Mouse (Mus musculus): ENCODE data around the gene Efna5. TPM values are rescaled to one million over a fixed set of nuclear protein-coding genes. Genes with fewer than 3 reads are reported as not detected.

The Efna5 gene
- polyA plus RNA-seq, 1 experiment, result 32.7 TPM

DNA sequence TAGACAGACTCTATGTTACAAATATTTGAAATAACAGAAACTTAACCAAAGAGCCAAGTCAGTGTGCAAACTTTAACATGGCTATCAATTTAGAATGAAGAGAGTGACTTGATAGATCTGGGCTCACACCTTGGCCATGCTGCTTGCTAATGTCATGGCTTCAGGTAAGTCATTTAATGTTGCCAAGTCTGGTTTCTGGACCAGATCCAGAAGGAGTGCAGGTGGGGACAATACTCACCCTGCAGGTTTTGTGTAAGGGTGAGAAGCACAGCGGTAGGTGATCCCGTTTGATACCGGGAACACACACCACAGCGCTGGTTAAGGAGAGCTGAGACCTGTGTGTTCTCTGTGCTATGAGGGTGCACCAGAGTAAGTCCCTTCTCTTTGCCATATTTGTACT, 135.8 kb downstream of the Efna5 start:
- Histone ChIP-seq H3K4me3 (ENCODE audit: low read depth, low read length) (no peak overlapping the region), H3K36me3 (ENCODE audit: control insufficient read depth, insufficient read depth, low read length, poor library complexity, severe bottlenecking) (no peaks in the 10 kb centered on the region), H3K9me3 (replicated peaks; ENCODE audit: control insufficient read depth, insufficient read depth, low read length, poor library complexity, severe bottlenecking) (no peaks in the 10 kb centered on the region), H3K9ac (ENCODE audit: low read depth, poor library complexity, severe bottlenecking) (no peak overlapping the region), H3K4me1 (ENCODE audit: control insufficient read depth, insufficient read depth, low read length) (no peaks in the 10 kb centered on the region), H3K27me3 (ENCODE audit: control insufficient read depth, insufficient read depth, low read length, poor library complexity, severe bottlenecking) (no peaks in the 10 kb centered on the region), H3K27ac (ENCODE audit: insufficient read depth, low read length) (no peak overlapping the region)
- TF ChIP-seq CTCF (IDR thresholded peaks at IDR 0.05; ENCODE audit: low read depth, low read length) (no peak), POLR2A (IDR thresholded peaks at IDR 0.05; ENCODE audit: insufficient read depth, low read length) (no peak), EP300 (IDR thresholded peaks at IDR 0.05; ENCODE audit: insufficient read depth, low read depth, low read length) (no peak)

DNA sequence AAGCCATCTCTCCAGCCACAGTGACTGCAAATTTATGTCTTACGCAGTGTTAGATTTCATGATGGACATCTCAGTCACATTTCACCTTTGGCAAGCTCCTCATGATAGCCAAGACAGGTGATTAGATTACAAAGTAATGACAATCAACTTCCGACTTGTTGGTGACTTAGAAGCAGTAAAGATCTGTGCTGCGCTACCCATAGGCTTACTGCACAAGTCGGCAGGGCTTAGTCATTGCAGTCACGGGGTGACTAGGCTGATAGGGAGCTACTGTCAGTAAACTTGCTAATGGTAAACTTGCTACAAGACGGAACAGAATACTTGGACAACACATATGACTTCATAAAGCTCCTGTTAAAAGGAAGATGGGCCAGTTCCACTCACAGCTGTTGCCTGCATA, 136.9 kb downstream of the Efna5 start:
- no peak overlapping the region for H3K9ac ChIP-seq (ENCODE audit: low read depth, poor library complexity, severe bottlenecking)
- no peak overlapping the region for H3K27ac ChIP-seq (ENCODE audit: insufficient read depth, low read length)
- no peak overlapping the region for H3K4me3 ChIP-seq (ENCODE audit: low read depth, low read length)
- TF ChIP-seq POLR2A (IDR thresholded peaks at IDR 0.05; ENCODE audit: insufficient read depth, low read length), result no peak
- no peak for TF ChIP-seq CTCF (IDR thresholded peaks at IDR 0.05; ENCODE audit: low read depth, low read length)
- TF ChIP-seq EP300 (IDR thresholded peaks at IDR 0.05; ENCODE audit: insufficient read depth, low read depth, low read length), result no peak
- H3K27me3 ChIP-seq (ENCODE audit: control insufficient read depth, insufficient read depth, low read length, poor library complexity, severe bottlenecking), result no peaks in the 10 kb centered on the region
- H3K36me3 ChIP-seq (ENCODE audit: control insufficient read depth, insufficient read depth, low read length, poor library complexity, severe bottlenecking), result no peaks in the 10 kb centered on the region
- H3K9me3 ChIP-seq (replicated peaks; ENCODE audit: control insufficient read depth, insufficient read depth, low read length, poor library complexity, severe bottlenecking), result no peaks in the 10 kb centered on the region
- no peaks in the 10 kb centered on the region for H3K4me1 ChIP-seq (ENCODE audit: control insufficient read depth, insufficient read depth, low read length)

DNA sequence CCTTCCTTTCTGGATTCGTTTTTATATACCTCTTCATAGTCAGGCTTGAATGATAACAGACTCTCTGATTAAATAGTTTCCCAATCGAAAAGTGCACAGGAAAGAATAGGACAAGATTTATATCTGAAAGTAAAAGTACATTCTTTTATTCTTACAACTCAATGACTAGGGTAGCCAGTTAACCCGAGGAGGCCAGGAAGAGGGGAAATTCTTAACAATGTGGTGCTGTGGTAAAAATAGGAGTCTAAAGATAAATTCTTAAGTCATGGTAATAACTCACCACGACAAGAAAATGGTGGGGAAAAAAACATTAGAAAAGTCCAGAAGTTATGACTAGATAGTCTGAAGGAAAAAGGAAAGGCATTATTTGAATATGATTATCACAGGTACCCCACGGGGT, 139.4 kb downstream of the Efna5 start:
- Histone ChIP-seq H3K27ac (ENCODE audit: insufficient read depth, low read length) (no peak overlapping the region), H3K36me3 (ENCODE audit: control insufficient read depth, insufficient read depth, low read length, poor library complexity, severe bottlenecking) (no peaks in the 10 kb centered on the region), H3K27me3 (ENCODE audit: control insufficient read depth, insufficient read depth, low read length, poor library complexity, severe bottlenecking) (no peaks in the 10 kb centered on the region), H3K4me3 (ENCODE audit: low read depth, low read length) (no peak overlapping the region), H3K9ac (ENCODE audit: low read depth, poor library complexity, severe bottlenecking) (no peak overlapping the region), H3K9me3 (replicated peaks; ENCODE audit: control insufficient read depth, insufficient read depth, low read length, poor library complexity, severe bottlenecking) (no peaks in the 10 kb centered on the region), H3K4me1 (ENCODE audit: control insufficient read depth, insufficient read depth, low read length) (no peaks in the 10 kb centered on the region)
- TF ChIP-seq EP300 (IDR thresholded peaks at IDR 0.05; ENCODE audit: insufficient read depth, low read depth, low read length), result no peak
- TF ChIP-seq CTCF (IDR thresholded peaks at IDR 0.05; ENCODE audit: low read depth, low read length), result no peak
- no peak for TF ChIP-seq POLR2A (IDR thresholded peaks at IDR 0.05; ENCODE audit: insufficient read depth, low read length)

DNA sequence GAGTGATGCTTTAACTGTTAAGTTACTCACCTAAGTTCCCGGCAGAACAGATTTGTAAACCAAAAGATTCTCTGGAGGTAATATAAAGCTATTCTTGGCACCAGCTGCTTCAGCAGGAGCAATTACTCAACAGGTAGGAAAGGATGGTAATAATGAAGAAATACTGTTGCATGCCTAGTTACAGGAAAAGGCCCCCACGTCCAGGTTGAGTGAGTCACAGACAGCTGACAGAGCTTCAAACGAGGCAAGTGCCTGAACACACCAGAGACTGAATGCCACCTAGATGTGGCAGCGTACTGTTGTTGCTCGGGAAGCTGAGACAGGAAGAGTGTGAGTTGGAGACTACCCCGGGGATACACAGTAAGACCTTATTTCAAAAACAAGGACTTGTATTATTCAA, 140.1 kb downstream of the Efna5 start:
- Histone ChIP-seq H3K27ac (ENCODE audit: insufficient read depth, low read length) (no peak overlapping the region), H3K36me3 (ENCODE audit: control insufficient read depth, insufficient read depth, low read length, poor library complexity, severe bottlenecking) (no peaks in the 10 kb centered on the region), H3K9ac (ENCODE audit: low read depth, poor library complexity, severe bottlenecking) (no peak overlapping the region), H3K27me3 (ENCODE audit: control insufficient read depth, insufficient read depth, low read length, poor library complexity, severe bottlenecking) (no peaks in the 10 kb centered on the region), H3K4me3 (ENCODE audit: low read depth, low read length) (no peak overlapping the region), H3K9me3 (replicated peaks; ENCODE audit: control insufficient read depth, insufficient read depth, low read length, poor library complexity, severe bottlenecking) (no peaks in the 10 kb centered on the region), H3K4me1 (ENCODE audit: control insufficient read depth, insufficient read depth, low read length) (no peaks in the 10 kb centered on the region)
- TF ChIP-seq CTCF (IDR thresholded peaks at IDR 0.05; ENCODE audit: low read depth, low read length) (no peak), POLR2A (IDR thresholded peaks at IDR 0.05; ENCODE audit: insufficient read depth, low read length) (no peak), EP300 (IDR thresholded peaks at IDR 0.05; ENCODE audit: insufficient read depth, low read depth, low read length) (no peak)

GRCm38 (mm10) chr17:62739993-62740392, 141.1 kb downstream of the Efna5 start:
- H3K9ac ChIP-seq (ENCODE audit: low read depth, poor library complexity, severe bottlenecking), result no peak overlapping the region
- no peaks in the 10 kb centered on the region for H3K4me1 ChIP-seq (ENCODE audit: control insufficient read depth, insufficient read depth, low read length)
- TF ChIP-seq CTCF (IDR thresholded peaks at IDR 0.05; ENCODE audit: low read depth, low read length), result no peak
- TF ChIP-seq EP300 (IDR thresholded peaks at IDR 0.05; ENCODE audit: insufficient read depth, low read depth, low read length), result no peak
- no peak for TF ChIP-seq POLR2A (IDR thresholded peaks at IDR 0.05; ENCODE audit: insufficient read depth, low read length)
- no peak overlapping the region for H3K4me3 ChIP-seq (ENCODE audit: low read depth, low read length)
- no peaks in the 10 kb centered on the region for H3K9me3 ChIP-seq (replicated peaks; ENCODE audit: control insufficient read depth, insufficient read depth, low read length, poor library complexity, severe bottlenecking)
- H3K27me3 ChIP-seq (ENCODE audit: control insufficient read depth, insufficient read depth, low read length, poor library complexity, severe bottlenecking), result no peaks in the 10 kb centered on the region
- no peaks in the 10 kb centered on the region for H3K36me3 ChIP-seq (ENCODE audit: control insufficient read depth, insufficient read depth, low read length, poor library complexity, severe bottlenecking)
- no peak overlapping the region for H3K27ac ChIP-seq (ENCODE audit: insufficient read depth, low read length)

GRCm38 (mm10) chr17:62737404-62737803, 143.7 kb downstream of the Efna5 start:
- TF ChIP-seq CTCF (IDR thresholded peaks at IDR 0.05; ENCODE audit: low read depth, low read length) (no peak), POLR2A (IDR thresholded peaks at IDR 0.05; ENCODE audit: insufficient read depth, low read length) (no peak), EP300 (IDR thresholded peaks at IDR 0.05; ENCODE audit: insufficient read depth, low read depth, low read length) (no peak)
- Histone ChIP-seq H3K36me3 (ENCODE audit: control insufficient read depth, insufficient read depth, low read length, poor library complexity, severe bottlenecking) (no peaks in the 10 kb centered on the region), H3K4me1 (ENCODE audit: control insufficient read depth, insufficient read depth, low read length) (no peaks in the 10 kb centered on the region), H3K9me3 (replicated peaks; ENCODE audit: control insufficient read depth, insufficient read depth, low read length, poor library complexity, severe bottlenecking) (no peaks in the 10 kb centered on the region), H3K27ac (ENCODE audit: insufficient read depth, low read length) (no peak overlapping the region), H3K9ac (ENCODE audit: low read depth, poor library complexity, severe bottlenecking) (no peak overlapping the region), H3K4me3 (ENCODE audit: low read depth, low read length) (no peak overlapping the region), H3K27me3 (ENCODE audit: control insufficient read depth, insufficient read depth, low read length, poor library complexity, severe bottlenecking) (no peaks in the 10 kb centered on the region; the same call in 1 of the 2 replicates)
